9 mouse cellular contexts compared by ENCODE assay signal in the genomic region with DNA sequence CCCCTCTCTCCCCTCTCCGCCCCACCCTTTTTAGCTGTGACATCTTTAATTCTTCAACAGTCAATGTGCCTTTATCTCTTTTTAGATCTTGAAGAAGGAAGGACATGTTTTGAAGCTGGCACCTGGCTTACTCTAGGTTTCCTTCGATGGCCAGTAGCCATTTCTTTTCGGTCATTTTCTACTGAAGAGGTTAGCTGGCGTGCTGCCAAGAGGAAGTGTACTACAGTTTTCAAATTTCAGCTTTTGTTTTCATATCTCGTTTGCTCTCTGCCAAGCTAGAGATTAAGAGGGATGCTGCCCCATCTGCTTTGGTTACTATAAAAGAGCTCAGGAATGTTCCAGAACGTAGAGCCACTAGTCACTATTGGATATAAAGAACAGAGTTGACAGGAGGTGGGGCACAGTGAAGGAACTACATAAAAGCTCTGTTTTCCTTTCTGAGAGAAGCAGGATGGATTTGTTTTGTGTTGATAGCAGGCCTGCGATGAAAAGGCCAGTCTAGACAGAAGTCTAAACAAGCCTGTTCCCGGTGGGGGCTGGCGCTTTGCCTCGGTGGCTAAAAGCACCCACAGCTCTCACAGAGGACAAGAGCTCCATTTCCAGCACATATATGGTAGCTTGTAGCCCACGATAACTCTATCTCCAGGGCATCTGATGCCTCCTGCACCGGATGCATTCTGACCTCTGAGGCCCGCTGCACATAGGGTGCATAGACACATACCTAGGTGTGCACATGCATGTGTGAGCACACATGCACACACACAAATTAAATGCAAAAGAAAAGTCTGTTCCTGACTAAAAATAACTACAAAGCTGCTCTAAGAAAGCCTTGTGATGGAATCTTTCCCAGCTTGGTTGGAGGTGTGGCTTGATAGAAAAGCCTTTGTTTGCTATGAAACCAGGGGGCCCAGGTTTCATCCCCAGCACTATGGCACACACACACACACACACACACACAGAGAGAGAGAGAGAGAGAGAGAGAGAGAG. TPM values are rescaled to one million over a fixed set of nuclear protein-coding genes. Genes with fewer than 3 reads are reported as not detected.
DNase-seq lines count a peak whose midpoint lies in the region; ATAC-seq and TF ChIP-seq lines count a peak whose summit lies in the region.
"Had no signal": no experiment of that assay in that cellular context is flagged by ENCODE, and none has a peak within 500 bp of the region (broad histone marks: within the 10 kb centered on the region; RNA-seq: fewer than 3 reads in every experiment).

No protein-coding gene starts in this region.

- H3K4me1 ChIP-seq in bone marrow, adult 2 months (ENCODE audit: control insufficient read depth, insufficient read depth, low read length), result peaks cover 8% of the 10 kb centered on the region
- H3K4me1 ChIP-seq in kidney, adult 2 months (ENCODE audit: control insufficient read depth, insufficient read depth, low read length), result peaks cover 29% of the 10 kb centered on the region
- peaks cover 30% of the 10 kb centered on the region for H3K4me1 ChIP-seq in lung, embryonic 14.5 days (ENCODE audit: insufficient read depth)
- H3K4me1 ChIP-seq in neural tube, embryonic 15.5 days, result peaks cover 16% of the 10 kb centered on the region

- H3K27me3 ChIP-seq in kidney, adult 2 months (replicated peaks; ENCODE audit: control insufficient read depth, insufficient read depth, low read length), result no peaks in the 10 kb centered on the region
- H3K27me3 ChIP-seq in lung, embryonic 14.5 days (ENCODE audit: insufficient read depth, low read length), result no peaks in the 10 kb centered on the region
- no peaks in the 10 kb centered on the region for H3K27me3 ChIP-seq in neural tube, embryonic 15.5 days (replicated peaks)

- no peaks in the 10 kb centered on the region for H3K36me3 ChIP-seq in kidney, adult 2 months (ENCODE audit: control insufficient read depth, insufficient read depth, low read length)
- H3K36me3 ChIP-seq in lung, embryonic 14.5 days (ENCODE audit: insufficient read depth), result no peaks in the 10 kb centered on the region
- no peaks in the 10 kb centered on the region for H3K36me3 ChIP-seq in neural tube, embryonic 15.5 days

- H3K9me3 ChIP-seq in lung, embryonic 14.5 days (ENCODE audit: low read depth, low read length), result no peaks in the 10 kb centered on the region
- H3K9me3 ChIP-seq in neural tube, embryonic 15.5 days (replicated peaks), result no peaks in the 10 kb centered on the region

- H3K27ac ChIP-seq in bone marrow, adult 2 months (ENCODE audit: control insufficient read depth, insufficient read depth, low read depth, low read length, poor library complexity), result peak overlapping the region; percentile 95
- peak overlapping the region; percentile 71 for H3K27ac ChIP-seq in kidney, adult 2 months (ENCODE audit: insufficient read depth, low read depth, low read length)
- H3K27ac ChIP-seq in lung, embryonic 14.5 days (ENCODE audit: low read depth), result peak overlapping the region; percentile 98
- H3K27ac ChIP-seq in neural tube, embryonic 15.5 days (replicated peaks), result peak overlapping the region; percentile 81

- TF ChIP-seq POLR2A in bone marrow, adult 2 months (IDR thresholded peaks at IDR 0.05; ENCODE audit: borderline replicate concordance, control insufficient read depth, low read depth, low read length), result no peak
- no peak for TF ChIP-seq POLR2A in kidney, adult 2 months (IDR thresholded peaks at IDR 0.05; ENCODE audit: low read depth, low read length)

- H3K4me2 ChIP-seq in lung, embryonic 14.5 days, result peak overlapping the region; percentile 55
- no peak overlapping the region for H3K4me2 ChIP-seq in neural tube, embryonic 15.5 days

- WGBS in bone marrow, adult 2 months, result 9% methylated on average over 13 of the region's 13 CpGs
- 29% methylated on average over 13 of the region's 13 CpGs for WGBS in kidney, adult 2 months
- 13% methylated on average over 13 of the region's 13 CpGs for WGBS in lung, embryonic 14.5 days
- WGBS in neural tube, embryonic 15.5 days, result 34% methylated on average over 13 of the region's 13 CpGs

- no peak for TF ChIP-seq CTCF in bone marrow, adult 2 months (IDR thresholded peaks at IDR 0.05; ENCODE audit: control insufficient read depth, insufficient read depth, low read length)
- TF ChIP-seq CTCF in kidney, adult 2 months (conservative IDR thresholded peaks at IDR 0.05; ENCODE audit: insufficient read depth, insufficient read length, low read depth, low read length), result no peak
- no peak for TF ChIP-seq CTCF in lung, embryonic 14.5 days (IDR thresholded peaks at IDR 0.05; ENCODE audit: low read depth)

- peak overlapping the region; percentile 27 for H3K4me3 ChIP-seq in bone marrow, adult 2 months (replicated peaks; ENCODE audit: control insufficient read depth, low read depth, low read length)
- H3K4me3 ChIP-seq in kidney, adult 2 months (ENCODE audit: insufficient read depth, low read depth, low read length), result no peak overlapping the region
- no peak overlapping the region for H3K4me3 ChIP-seq in lung, embryonic 14.5 days (ENCODE audit: low read depth, low read length)
- H3K4me3 ChIP-seq in neural tube, embryonic 15.5 days (replicated peaks), result no peak overlapping the region
- H3K4me3 ChIP-seq: erythroblast, embryonic 14.5 days had no signal

- peak overlapping the region; percentile 44; the same call in 1 of the 2 replicates for H3K9ac ChIP-seq in lung, embryonic 14.5 days
- H3K9ac ChIP-seq in neural tube, embryonic 15.5 days (replicated peaks), result no peak overlapping the region

- ATAC-seq in lung, embryonic 14.5 days (ENCODE audit: insufficient read depth), result peak; percentile 74
- peak; percentile 39; the same call in 1 of the 2 replicates for ATAC-seq in neural tube, embryonic 15.5 days (ENCODE audit: low FRiP score)
- no peak for ATAC-seq in erythroblast, adult 5-6 weeks (replicated peaks; ENCODE audit: low FRiP score, poor library complexity, severe bottlenecking)

- DNase-seq in ovary, adult 18-20 months (ENCODE audit: low spot score), result peak; percentile 57
- DNase-seq in ovary, postnatal 10 days (ENCODE audit: low spot score), result no peak
- peak; percentile 58 for DNase-seq in heart, adult 8-10 months (ENCODE audit: low spot score)
- DNase-seq in kidney, adult 2 months, result peak; percentile 79
- peak; percentile 92 for DNase-seq in lung, embryonic 14.5 days

RNA-seq across cellular contexts. Expression of gene Chd2, which starts 42.7 kb away (rescaled TPM):
- 60.1 and 96.4 TPM in 2 replicates for polyA plus RNA-seq in bone marrow, adult 2 months (2011; ENCODE audit: insufficient read depth, insufficient read length, low replicate concordance, missing spikeins)
- total RNA-seq in heart, adult 8-10 months (2022), result 10 to 100 TPM; 37.2 to 45.8 (median 39.8) TPM
- 33.9 and 36.9 TPM in 2 replicates for polyA plus RNA-seq in kidney, adult 2 months (2012; rRNA removed)
- 58.7 and 62.1 TPM in 2 replicates for polyA plus RNA-seq in lung, embryonic 14.5 days (2014; fragmentation: Nextera tagmentation; extraction: Ambion mirVana)
- polyA plus RNA-seq in neural tube, embryonic 15.5 days (2015; fragmentation: Nextera tagmentation; extraction: Ambion mirVana), result 31.2 and 39.3 TPM in 2 replicates
- total RNA-seq in erythroblast, adult 5-6 weeks (2015; ENCODE audit: low replicate concordance), result 125 and 149 TPM in 2 replicates
- 546 and 581 TPM in 2 replicates for total RNA-seq in erythroblast, adult 5-6 weeks (2017; ENCODE audit: low replicate concordance)
